Mouse (Mus musculus): ENCODE measurements around the gene Dffa. TPM values are rescaled to one million over a fixed set of nuclear protein-coding genes. Genes with fewer than 3 reads are reported as not detected.

Dffa gene
- 10 to 100 TPM; 22.1 to 23.5 TPM for total RNA-seq (2021)
- long read RNA-seq, experiment 1, partial matches to known transcripts, result 0 of 4 reads
- long read RNA-seq, experiment 1, other reads (novel, unspliced or antisense), result 0 of 4 reads
- long read RNA-seq, experiment 2, transcript Dffa-202 (5 exons, 1,835 nt), result major isoform, 24 of 31 reads
- long read RNA-seq, experiment 2, partial matches to known transcripts, result 4 of 31 reads
- long read RNA-seq, experiment 2, other reads (novel, unspliced or antisense), result 1 of 31 reads

- DNase-seq (ENCODE audit: low spot score in 2 of 2), result peak; percentile 85 to 87
These were observed at the start of gene Dffa for GRCm38 (mm10) chr4:149103875-149104561. Dffa (plus strand) TSS chr4:149104146.

GRCm38 (mm10) chr4:149055847-149056246 lies 48.1 kb upstream of the Dffa start:
- no peak for DNase-seq (ENCODE audit: low spot score in 2 of 2)

- DNase-seq (ENCODE audit: low spot score in 2 of 2), result no peak
These were observed 47.0 kb upstream of the Dffa start for GRCm38 (mm10) chr4:149056957-149057356.

DNA sequence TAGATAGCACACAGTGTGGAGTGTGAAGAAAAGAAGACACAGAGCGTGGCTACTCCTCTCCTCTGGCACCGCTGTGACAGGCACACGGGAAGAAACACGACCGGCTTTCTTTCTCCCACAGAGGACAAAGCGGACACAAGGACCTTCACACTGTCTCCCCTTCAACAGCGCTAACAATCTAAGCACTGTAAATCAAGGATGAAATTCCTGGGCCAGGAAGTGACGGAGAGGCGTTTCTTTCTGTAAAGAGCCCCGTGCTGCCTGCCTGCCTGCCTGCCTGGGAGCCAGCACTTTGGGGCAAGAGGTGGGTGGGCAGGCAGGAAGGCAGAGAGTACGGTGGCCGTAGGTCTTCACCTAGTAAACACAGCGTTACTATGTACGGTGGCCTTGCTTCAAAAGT lies 46.5 kb upstream of the Dffa start:
- DNase-seq (ENCODE audit: low spot score in 2 of 2), result no peak

- no peak for DNase-seq (ENCODE audit: low spot score in 2 of 2)
These were observed 45.6 kb upstream of the Dffa start for GRCm38 (mm10) chr4:149058298-149058697.

- no peak for DNase-seq (ENCODE audit: low spot score in 2 of 2)
These were observed 44.2 kb upstream of the Dffa start for GRCm38 (mm10) chr4:149059713-149060112.

GRCm38 (mm10) chr4:149060621-149061431 lies 43.1 kb upstream of the Dffa start:
- DNase-seq (ENCODE audit: low spot score in 2 of 2), result no peak

DNA sequence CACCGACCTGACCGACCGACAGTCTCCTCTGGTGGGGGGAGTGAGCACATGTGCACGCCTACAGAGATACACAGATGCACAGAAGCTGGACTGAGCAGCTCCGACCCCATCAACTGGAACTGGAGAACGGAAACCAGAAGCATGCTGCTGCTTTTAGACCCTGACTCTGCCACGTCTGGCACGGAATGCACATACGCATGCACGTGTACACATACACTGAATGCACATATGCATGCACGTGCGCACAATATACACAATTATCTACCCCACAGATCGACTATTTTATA lies 42.6 kb upstream of the Dffa start:
- DNase-seq (ENCODE audit: low spot score in 2 of 2), result no peak

DNA sequence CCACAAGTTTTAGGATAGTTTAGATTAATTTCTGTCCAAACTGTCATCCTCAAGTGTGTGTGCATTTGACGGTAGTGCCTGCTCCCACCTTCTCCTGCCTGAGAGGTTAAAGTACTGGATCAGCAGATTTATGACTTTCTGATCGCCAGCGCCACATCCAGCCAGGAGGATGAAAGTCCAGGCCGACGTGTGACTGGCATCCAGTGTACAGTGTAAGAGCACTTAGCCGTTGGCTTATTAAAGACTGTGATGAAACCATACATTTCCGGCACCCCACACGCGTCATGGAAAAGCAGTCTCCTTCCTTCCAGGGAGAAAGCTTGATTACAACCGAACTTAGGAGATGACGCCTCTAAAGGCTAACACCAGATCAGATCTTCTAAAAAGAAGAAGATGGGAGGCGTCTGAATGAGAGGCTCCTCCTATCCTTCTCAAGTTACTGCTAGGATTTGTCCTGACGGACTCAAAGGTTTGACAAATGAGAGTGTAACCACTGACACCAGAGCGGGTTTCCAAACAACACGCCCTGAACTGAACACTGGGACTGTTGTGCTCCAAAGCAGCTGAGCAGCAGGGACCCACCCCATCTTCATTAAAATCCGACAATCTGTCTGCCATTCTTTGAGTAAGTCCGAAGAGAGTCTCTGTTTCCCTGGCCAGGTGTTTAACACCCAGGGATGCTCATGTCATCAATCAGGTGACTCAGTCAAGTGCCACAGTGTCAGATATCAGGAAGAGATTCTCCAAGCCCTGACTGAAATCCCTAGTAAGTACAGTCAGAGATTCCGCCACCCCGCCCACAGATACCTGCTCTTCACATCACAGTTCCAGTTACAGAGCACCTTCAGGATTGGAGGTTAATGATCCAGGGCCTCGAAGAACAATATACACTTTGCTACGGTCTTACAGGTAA lies 41.3 kb upstream of the Dffa start:
- no peak for DNase-seq (ENCODE audit: low spot score in 2 of 2)

GRCm38 (mm10) chr4:149064061-149064854 lies 39.7 kb upstream of the Dffa start:
- DNase-seq (ENCODE audit: low spot score in 2 of 2), result no peak

GRCm38 (mm10) chr4:149066672-149067551 lies 37.0 kb upstream of the Dffa start:
- DNase-seq (ENCODE audit: low spot score in 2 of 2), result no peak

GRCm38 (mm10) chr4:149075073-149075472 lies 28.9 kb upstream of the Dffa start:
- DNase-seq (ENCODE audit: low spot score in 2 of 2), result no peak

DNA sequence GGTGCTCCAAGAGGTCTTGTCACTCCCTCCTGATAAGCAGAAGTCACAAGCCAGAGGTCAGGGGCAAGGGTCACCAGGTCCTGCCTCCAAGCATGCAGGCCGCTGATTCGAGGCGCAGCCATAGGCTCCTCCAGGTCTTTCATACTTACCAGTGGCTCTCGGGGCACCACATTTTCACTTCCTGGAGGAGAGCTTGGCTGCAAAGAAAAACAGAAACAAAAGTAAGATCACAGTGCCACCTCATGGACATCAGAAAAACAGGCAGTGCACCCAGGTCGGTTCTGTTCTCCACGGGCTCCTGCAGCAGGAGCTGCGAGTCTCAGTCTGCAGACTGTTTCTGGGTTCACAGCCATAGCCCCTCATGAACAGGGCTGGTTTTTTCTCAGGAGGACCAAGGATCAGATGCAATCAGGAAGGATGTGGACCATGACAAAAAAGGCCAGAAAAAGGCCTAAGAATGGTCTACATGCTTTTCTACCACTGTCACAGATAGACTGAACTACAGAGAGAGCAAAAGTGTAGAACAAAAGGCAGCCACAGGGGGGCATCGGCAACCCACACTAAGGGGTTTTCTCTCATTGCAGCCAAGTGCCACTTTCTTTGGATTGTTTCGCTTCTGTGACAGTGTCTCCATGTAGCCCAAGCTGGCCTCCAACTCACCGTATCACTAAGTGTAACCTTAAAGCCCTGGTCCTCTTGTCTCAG lies 27.9 kb upstream of the Dffa start:
- peak; percentile 66 for DNase-seq (ENCODE audit: low spot score in 2 of 2)

DNA sequence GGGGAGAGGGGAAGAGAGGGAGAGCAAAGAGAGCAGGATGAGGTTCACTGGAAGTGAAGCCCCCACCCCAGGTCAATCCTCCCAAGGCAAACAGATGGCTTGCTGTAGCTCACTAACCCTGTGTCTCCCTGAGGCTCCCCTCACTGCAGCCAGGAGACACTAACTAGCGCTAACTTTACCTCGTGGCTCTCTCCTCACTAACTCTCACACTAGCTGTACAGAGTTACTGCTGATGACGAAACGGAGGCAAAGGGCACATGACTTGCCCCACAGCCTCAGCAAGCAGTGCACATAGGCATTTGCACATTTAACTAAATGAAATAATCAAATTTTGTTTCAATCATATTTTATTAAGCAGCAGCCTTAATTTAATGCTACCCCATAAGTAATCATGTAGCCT lies 25.7 kb upstream of the Dffa start:
- DNase-seq (ENCODE audit: low spot score in 2 of 2), result no peak

GRCm38 (mm10) chr4:149079629-149080028 lies 24.3 kb upstream of the Dffa start:
- DNase-seq (ENCODE audit: low spot score in 2 of 2), result no peak

DNA sequence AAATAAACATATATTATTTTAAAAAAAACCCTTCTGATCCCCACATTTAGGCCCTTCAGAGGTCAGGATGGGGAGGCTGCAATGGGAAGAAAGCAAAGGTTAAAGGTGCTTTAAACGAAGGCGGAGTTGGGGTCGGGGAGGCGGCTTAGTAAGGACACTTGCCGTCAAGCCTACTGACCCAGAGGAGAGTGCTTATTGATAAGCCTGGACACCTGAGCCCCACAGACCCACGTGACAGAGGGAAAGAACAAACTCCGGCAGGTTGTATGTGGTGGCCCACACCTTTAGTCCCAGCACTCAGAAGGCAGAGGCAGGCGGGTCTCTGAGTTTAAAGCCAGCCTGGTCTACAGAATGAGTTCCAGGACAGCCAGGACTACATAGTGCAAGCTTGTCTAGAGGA lies 23.8 kb upstream of the Dffa start:
- DNase-seq (ENCODE audit: low spot score in 2 of 2), result no peak

- peak; percentile 73 to 74 for DNase-seq (ENCODE audit: low spot score in 2 of 2)
These were observed 22.4 kb upstream of the Dffa start for GRCm38 (mm10) chr4:149081528-149081927.

DNA sequence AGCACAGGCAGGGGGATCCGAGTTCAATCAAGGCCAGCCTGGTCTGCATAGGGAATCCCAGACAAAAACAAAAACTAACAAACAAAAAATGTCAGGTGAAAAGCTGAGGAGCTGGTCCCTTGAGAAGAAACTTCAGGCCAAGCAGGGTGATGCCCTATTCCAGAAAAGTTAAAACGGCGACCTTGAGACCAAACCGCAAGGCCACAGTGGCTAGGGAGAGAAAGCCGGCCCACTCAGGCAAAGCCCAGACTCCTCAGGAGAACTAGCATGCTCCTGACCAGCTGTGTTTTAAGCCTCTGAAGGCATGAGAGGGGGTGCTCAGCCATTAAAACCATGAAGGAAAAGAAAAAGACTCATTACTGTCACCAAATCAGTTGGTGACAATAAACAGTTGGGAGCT lies 18.6 kb upstream of the Dffa start:
- peak in 1 of 2 experiments; percentile 31 for DNase-seq (ENCODE audit: low spot score in 2 of 2)

DNA sequence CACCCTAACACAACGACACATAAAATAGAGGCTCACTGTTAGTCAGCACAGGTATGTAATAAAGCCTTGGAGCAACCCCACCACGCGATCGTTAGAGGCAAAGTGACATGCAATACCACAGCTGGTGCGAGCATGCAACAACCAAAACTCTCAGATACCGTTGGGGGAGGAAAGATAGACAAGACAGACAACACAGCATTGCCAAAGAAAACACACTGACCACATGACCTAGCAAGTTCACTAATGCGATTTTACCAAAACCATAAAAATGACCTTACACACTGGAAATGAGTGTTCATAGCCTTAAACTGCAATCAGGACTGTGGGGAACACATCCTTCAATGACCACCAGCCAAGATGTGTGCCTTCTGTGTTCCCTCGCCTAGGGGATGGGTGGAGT lies 12.6 kb upstream of the Dffa start:
- no peak for DNase-seq (ENCODE audit: low spot score in 2 of 2)

Measured in adrenal gland, adult 18-20 months (tissue).